Mouse (Mus musculus) kidney, postnatal 25 days (tissue): Measurements from ENCODE around the gene Kcna7.
"Not testable (repeated sequence)": the region's sequence is repeated elsewhere in the genome, so short reads cannot be mapped to it uniquely, and the experiment has no call there.

Experiments used
- DNase-seq, 2 experiments: peaks; one replicate each; pipeline ENCODE4 v3.0.0; 2021; ENCODE audit warnings: mixed read lengths in 2 of 2

Gene Kcna7

DNA sequence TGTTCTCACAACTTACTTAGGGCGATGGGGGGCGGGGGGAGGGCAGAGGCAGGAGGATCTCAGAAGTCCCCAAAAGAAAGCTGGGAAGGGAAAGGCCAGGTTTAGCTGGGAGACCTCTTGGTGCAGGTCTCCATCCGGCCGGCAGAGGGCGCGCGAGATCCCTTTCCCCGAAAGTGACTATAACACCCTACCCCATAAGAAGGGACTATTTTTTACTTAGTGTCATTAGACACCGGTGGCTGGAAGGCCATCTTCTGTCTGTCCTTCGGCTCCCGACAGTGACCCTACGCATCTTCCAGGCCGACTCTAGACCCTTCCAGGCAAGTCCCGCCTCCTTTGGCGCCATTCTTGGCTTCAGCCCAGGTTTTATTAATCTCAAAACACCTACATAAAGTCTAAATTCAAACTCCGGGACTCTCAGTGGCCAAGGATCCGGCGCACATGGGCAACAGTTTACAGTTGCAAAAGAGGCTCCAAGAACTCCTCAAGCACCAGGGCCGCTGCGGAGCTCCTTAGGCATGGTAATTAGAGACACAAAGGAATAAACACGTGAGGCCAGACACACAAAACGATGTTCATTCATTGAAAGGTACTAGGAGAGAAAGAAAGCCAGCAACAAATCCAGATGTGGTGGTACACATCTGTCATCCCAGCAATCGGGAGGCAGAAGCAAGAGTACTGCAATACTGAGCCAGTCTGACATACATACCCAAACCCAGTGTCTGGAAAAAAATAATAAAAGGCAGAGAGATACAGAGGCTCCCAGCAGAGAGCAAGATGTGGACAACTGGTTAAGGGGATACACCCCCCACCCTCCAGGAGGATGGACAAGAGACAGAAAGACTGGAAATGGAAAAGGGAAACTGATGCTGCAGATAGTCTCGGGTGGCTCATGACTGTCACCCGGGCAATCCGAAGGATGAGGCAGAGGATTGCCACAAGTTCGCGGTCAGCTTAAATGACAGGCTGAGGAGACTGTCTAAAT, at the start of gene Kcna7:
Gene Kcna7, plus strand, starts transcription at position 563 of the 985 bp plus-strand sequence.
- peak; percentile 72 to 85 for DNase-seq

DNA sequence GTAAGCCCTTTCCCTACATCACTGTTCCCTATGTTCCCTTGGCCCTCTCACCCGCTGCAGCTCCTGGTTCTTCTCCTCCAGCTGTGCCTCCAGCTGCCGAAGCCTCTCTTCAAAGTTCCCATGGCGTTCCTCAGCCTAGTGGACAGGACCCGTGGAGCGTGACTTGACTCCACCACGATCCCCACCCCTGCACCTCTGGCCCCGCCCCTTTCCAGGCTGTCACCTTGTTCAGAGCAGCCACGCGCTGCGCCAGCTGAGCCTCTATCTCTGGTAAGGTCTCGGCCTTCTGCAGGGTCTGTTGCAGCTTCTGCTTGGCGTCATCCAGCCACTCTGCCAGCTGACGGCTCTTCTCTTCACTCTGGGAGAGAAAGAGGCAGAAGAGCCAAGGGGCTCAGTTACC, 49.4 kb upstream of the Kcna7 start:
- DNase-seq, result no peak

DNA sequence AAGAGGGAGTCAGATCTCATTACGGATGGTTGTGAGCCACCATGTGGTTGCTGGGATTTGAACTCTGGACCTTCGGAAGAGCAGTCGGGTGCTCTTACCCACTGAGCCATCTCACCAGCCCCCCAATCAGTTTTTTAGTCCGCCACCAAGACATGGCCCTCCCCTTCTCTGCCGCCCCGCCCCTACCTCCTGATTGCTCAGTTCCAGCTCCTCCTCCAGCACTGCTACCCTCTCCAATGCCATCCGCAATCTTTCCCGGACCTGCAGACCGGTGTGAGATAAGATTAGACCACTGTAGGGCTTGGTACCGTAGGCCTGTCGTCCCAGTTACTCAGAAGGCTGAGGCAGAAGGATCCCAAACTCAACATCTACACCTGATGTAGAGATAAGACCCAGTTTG, 46.4 kb upstream of the Kcna7 start:
- not testable (repeated sequence) for DNase-seq

DNA sequence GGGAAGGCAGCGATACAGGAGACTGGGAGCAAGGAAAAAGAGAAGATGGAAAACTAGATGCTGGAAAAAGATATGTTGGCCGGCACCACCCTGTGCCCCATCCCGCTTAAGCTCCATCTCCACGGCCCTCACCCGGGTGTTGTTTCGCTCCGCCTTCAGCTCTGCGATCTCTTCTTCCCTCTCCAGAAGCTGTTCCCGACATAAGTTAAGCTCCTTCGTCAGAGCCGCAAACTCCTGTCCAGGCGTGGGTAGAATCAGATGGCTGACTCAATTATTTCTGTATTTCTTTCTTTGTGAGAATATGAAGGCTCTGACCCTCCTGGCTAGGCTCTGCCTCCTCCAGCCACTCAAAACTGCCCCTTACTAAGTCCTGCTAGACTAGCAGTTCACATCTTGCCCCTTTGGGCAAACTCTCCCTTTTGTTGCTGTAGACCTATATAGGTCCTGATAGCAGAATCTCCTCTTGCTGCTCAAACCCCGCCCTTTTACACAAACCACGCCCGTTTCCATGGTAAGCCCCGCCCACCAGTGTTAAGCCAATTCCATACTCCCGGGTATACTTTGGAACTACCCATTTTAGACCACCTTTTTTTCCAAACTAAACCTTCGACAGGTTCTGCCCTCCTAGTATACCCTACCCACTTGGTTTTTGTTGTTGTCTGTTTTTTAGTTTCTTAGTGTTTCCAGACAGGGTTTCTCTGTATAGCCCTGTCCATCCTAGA, 44.9 kb upstream of the Kcna7 start:
- DNase-seq, result no peak

DNA sequence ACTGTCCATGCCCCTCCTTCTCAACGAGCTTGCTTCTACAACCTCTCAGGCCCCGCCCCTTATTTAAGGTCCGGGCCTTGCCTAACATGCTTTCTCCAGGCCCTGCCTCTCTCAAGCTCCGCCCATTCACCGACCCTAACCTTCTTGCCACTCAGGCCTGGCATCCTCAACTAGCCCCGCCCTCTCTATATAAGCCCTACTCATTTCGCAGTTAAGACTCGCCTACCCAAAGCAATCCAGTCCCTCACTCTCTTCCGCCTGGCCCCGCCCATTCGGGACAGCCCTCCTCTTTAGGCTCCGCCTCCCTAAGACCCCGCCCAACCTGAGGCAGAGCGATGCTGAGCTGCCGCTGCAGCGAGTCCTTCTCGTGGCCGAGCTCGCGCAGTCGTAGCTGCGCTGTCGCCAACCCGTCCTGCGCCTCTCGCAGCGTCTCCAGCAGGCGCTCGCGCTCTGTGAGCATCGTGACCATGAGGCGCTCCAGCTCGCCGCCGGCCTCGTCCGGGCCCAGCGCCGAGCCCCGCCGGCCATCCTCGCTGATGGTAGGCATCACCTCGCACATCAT, 44.1 kb upstream of the Kcna7 start:
- peak; percentile 71 to 79 for DNase-seq

DNA sequence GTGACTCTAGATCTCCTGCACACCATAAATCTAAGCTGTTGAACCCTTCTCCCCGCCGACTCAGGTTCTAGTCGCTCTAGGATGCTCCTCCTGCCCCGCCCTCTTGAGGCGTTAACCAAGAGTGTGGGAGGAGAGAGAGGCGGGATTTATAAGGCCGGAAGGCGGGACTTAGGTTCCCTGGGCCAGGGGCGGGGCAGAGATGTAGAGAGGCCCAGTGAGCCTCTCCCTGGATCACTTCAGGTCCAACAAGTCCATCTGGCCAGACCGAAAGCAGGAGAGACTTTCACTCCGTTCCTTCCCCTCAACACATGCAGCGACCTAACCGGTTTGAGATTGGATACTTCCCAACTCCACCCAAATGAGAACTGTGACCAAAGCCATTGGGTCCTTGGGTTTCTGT, 42.7 kb upstream of the Kcna7 start:
- DNase-seq, result peak; percentile 42 to 57

DNA sequence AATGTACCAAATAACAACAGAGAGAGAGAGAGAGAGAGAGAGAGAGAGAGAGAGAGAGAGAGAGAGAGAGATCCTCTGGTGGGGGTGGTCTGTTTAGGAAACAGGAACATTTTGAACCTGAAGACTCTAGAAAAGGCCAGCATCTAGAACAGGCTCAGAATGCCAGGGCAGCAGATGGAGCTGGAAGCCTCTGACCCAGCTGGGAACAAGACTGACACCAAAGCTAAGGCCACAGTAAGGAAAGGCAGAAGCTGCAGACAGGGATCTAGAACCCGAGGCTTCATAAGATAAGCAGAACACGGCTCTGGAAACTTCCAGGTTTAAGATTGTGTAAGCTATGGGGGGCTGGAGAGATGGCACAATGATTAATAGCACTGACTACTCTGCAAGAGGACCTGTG, 41.5 kb upstream of the Kcna7 start:
- no peak for DNase-seq

DNA sequence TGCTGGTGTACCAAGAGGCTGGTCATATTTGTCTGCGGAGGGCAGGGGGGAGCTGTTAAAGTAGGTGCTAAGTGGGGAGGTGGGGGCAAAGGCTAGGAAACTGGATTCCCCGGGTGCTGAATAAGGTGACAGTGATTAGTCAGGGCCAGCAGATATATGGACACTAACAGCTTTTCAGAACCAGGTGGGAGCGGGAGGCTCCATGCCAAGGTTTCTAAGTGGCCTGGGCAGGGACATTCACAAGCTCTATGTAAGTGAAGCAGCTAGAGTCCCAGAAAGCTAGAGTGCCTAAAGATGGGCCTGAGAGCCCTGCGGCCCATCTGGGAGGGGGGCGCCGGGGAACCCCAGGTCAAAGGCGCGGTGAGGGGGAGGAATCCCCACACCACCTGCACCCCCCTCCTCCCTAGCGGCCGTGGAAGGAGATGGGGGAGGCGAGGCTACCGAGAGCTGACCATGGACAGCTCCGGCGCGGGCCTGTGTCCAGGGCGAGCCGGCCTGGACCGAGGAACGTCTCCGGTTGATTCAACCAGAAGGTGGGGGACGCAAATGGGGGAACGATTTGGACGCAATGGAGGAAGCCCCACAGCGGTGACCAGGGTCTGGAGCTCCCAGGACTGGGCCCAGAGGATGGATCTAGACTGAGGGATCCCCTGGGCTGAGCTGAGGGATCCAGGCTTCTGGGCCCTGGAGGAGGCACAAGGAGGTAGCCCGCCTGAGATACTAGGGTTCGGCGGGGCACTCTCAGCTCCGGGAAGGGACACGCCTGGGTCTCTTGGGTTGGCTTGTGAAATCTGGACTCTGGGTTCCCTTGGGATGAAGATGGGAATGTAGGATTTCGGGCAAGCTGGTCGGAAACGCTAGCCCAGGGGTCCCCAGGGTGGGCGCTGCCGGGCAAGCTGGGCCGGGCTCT, 39.5 kb upstream of the Kcna7 start:
- peak; percentile 49 to 70 for DNase-seq

DNA sequence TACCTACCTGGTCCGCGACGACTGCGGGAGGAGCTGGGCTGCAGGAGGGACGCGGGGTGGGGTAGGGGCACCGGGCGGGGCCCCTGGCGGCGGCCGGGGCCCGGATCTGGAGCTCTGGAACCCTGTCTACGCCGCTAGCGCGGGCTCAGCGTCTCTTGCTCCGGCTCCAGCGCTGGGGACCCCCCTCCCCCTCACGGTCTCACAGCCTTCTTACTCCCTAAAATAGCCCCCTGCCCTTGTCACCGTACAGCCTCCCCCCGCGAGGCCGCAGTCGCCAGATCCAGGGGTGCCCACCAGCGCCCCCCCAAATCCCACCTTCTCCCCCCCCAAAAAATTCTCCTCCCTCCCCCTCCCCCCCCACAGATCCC, 38.8 kb upstream of the Kcna7 start, which contains the start of gene Ppfia3:
Gene Ppfia3, minus strand, starts transcription at position 368 of the 368 bp plus-strand sequence.
- DNase-seq, result no peak

DNA sequence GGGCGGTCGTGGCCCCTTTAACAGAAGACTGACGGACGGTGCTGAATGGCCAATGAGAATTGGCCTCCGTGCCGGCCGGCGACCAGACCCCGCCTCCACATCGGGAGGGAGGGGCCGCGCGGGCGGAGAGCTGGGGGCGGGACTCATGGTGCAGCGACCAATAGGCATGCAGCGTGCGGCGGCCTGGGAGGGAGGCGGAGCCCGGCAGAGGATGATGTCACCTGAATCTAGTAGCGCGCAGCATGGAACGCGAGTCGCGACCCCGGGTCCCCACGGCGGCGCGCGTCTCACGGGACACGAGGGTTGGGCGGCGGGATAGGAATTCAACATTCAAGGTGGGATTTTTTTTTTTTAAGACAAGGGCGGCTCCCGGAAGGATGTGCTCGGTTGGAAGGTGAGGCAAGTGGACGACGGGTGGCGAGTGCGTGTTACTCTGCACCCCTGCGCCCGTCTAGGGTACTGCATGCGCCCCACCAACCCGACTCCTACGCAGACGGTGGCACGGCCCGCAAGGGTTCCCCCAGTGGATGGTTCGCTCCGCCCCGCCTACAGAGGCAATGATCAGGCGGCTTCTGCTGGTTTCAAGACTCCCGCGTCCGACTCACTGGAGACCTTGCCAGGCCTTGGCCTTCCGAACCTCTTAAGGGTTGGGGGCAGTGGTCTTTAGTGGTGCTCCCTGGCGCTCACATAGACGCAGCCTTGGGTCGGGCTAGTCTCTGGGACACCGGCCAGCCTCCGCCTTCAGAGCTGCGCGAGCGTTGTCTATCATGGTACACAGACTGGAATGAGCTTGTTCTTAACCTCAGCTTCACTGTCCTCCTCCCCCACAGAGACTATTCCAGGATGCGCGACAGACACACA, 38.2 kb upstream of the Kcna7 start:
- DNase-seq, result peak; percentile 96 to 97

DNA sequence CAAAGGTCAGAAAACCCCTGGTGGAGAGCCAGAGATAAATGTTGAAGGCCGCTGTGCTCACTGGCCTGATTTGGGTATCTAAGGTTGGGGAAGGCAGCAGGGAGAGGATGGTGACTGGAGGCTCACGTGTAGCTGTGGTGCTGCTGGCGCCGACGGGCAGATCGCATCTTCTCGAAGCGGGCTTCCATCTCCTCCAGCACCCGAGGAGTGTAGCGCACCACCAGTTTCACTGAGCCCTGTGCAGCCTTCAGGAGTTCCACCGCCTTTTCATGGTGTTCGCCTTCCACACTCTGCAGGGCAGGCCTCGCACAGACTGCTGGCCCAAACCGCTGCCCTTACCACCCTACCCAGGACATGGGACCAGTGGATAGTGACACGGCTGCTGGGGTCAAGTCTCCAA, 37.3 kb upstream of the Kcna7 start:
- no peak for DNase-seq

DNA sequence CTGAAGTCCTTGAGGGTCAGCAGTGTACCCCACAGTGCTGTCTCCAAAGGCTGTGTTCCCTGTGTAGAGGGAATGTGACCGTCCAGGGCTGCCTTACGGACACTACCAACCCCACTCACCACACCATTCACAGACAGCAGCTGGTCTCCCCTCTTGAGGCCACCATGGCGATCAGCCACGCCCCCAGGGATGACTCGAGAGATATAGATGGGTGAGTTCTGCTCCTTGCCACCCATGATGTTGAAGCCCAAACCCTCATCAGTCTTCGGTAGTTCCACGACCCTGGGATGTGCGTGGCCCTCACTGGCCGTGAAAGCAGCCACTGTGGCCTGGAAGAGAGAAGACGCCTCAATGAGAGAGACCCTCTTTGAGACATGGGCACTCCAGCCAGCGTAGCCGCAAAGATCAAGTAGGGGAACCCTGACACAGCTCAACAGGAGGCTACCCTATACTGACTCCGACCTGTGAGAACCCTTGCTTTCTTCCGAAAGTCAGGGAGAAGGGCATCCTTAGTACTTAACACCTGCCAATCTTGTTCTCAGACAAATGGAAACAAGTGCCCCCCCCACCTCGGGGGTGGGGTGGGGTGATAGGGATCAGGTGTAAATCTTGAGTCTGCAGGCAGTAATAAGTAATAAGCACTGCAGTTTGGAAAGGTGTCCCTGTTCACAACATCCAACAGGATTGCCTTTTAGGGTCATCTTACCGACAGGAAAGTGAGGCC, 36.3 kb upstream of the Kcna7 start:
- DNase-seq, result no peak

DNA sequence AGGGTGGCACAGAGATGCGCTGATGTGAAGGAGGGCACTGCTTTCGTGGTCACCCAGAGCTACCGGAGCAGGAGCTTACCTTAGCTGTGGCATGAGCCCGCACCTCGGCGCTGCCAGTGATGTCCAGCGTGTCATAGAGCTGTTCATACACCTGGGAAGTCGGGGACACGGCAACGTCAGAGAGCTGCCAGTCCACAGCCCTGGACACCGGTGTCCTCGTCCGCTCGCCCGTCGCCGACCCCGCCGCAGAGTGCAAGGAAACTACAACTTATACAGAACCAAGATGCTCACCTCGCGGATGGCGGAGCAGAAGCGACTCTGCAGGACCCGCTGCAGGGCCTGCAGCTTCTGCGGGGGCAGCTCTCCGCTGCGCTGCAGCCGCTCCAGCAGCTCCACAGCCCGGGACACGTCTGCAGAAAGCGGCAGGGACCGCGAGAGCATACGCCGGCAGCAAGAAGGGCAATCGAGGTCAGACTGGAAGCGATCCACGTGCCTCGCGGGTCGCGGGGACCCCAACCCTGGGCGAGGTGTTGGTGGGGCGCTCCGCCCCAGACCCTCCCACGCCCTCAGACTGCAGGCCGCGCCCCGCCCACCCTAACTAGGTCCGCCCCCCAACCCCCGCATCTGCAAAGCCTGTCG, 35.5 kb upstream of the Kcna7 start:
- no peak for DNase-seq

DNA sequence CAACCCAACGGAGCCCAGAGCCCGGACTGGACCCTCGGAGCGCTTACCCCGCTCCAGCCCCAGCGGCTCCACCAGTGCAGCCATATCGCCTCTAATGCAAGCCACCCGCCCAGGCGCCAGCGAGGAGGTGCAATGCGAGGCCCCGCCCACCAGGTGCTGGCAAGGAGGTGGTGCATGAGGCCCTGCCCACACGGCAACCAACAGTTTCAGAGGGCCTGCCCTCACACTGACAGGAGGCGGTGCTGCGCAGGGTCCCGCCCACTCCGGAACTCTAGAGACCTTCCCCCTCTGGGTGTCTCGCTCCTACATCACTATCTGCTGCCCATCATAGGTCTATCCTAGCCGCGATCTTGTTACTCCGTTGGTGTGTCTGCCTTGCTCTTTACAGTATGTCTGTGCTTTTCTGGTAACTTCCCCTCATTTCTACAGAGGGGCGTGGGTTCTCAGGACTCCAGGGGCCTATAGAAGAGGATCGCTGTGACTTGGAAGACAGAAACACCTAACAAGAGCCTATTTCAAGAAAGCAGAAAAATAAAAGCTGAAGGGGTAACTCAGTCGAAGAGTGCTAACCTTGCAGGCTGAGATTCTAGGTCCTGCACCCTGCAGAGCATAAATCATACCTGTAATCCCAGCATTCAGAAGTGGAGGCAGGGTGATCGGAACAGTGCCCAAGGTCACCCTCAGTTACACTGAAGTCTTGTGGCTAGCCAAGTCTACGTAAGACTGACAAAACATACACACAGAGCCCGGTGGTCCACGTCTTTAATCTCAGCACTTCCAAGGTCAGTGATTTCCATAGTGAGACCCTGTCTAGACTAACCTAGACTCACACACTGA, 34.8 kb upstream of the Kcna7 start, which contains the start of gene Lin7b:
Gene Lin7b, minus strand, starts transcription at position 109 of the 837 bp plus-strand sequence.
- DNase-seq, result peak; percentile 92 to 96

DNA sequence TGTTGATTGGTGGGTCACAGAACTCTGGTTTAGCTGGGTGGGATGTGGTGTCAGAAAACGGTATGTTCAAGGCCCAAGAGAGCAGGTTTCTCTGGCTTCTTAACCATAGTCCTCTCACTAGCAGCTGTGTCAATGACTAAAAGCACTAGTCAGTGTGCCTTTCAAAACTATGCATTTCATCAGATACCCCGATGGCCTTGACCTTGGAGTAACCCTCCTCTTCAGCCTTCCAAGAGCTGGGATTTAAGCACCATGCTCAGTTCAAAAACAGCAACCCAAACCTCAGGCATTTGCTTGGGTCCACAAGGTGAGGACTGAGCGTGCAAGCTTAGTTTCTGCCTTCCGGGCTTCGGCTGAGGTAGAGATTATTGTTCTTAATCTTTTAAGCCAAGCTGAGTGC, 33.1 kb upstream of the Kcna7 start:
- DNase-seq, result no peak

DNA sequence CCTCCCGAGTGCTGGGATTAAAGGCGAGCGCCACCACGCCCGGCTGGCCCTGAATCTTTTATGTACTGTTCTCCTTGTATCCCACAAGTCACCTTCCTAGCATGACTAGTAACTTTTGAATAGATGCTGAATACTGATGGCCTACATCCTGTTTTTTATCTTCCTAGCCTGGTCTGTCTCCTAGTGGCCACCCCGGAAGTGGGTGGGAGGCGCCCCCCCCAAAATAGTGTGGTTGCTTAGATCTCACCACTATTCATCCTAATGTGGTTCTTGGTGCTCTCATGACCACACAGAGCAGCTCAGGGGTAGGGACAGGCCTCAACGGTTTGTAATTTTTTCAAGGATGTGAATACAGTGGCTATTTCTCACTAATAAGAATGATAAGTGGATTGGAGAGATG, 30.8 kb upstream of the Kcna7 start:
- DNase-seq, result no peak

DNA sequence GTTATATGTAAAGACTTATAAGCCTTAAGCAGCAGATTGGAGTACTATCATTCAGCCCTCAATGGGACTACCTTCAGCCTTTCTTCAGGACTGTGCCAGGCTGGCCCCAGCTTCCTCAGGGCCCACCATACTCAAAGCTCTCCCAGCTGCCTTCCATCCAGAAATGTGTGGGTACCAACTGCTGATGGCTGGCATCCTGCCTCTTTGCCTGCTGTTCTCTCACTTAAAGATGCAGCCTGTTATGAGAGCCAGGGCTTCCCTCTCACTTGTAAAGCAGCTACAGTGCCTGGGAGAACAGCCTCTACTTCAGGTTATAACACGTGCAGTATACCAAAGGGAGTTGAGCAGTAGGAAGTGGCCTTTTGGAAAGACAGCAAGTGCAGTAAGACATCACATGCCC, 29.4 kb upstream of the Kcna7 start:
- no peak for DNase-seq

DNA sequence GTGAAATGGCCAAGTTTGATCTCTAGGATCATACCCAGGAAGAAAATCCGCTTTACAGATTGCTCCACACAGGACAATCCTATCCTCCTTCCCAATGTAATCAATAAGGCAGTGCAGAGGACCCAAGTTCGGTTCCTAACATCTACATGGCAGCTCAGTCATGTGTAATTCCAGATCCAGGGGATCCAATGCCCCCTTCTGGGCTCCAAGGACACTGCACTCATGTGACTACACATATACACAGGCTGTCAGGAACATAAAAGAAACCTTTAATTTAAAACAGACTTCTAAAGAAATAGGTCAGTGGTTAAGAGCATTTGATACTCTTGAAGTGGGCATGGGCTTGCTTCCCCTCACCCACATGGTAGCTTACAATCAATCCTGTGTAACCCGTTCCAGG, 19.4 kb upstream of the Kcna7 start:
- no peak for DNase-seq

DNA sequence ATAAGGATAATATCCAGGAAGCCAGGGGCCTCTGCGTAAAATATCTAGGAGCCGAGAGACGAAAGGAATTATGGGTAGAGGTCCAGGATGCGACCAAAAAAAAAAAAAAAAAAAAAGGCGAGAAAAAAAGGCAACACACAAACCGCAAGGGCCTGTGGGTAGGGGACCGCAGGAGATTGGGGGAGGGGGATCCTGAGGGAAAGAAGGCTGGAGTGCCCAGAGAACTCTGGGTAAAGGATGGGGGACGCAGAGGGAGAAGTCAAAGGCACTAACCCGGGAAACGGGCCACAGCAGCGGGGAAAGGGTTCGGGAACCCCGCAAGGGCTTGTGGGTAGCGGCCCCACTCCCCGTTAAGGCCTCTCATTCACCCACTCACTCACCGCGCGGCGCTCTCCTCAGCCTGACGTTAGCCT, 10.3 kb upstream of the Kcna7 start:
- peak in 1 of 2 experiments; percentile 71 for DNase-seq
